Mouse (Mus musculus): ENCODE results near the gene Snrpa1. TPM values are rescaled to one million over a fixed set of nuclear protein-coding genes. Genes with fewer than 3 reads are reported as not detected.

Snrpa1 gene
- polyA plus RNA-seq (2015; fragmentation: Nextera tagmentation; extraction: Ambion mirVana), result 75.1 and 77.3 TPM in 2 replicates

GRCm38 (mm10) chr7:66058703-66059102 is at the start of gene Snrpa1:
Snrpa1 (plus strand) TSS chr7:66059003.
- Histone ChIP-seq H3K4me2 (peak within 1 kb of the TSS; percentile 73), H3K4me3 (replicated peaks) (peak within 1 kb of the TSS; percentile 95), H3K4me1 (replicated peaks) (peaks cover 28% of the 10 kb centered on the region), H3K9ac (peak within 1 kb of the TSS; percentile 85), H3K9me3 (replicated peaks) (no peaks in the 10 kb centered on the region), H3K27ac (replicated peaks) (peak within 1 kb of the TSS; percentile 78; the same call in 1 of the 2 replicates), H3K36me3 (replicated peaks) (peaks cover 15% of the 10 kb centered on the region), H3K27me3 (no peaks in the 10 kb centered on the region; the same call in 1 of the 2 replicates)
- 73% methylated on average over 1 of the region's 1 CpGs for WGBS (ENCODE audit: insufficient replicate concordance)
- no peak for ATAC-seq (ENCODE audit: insufficient read depth)

GRCm38 (mm10) chr7:66010518-66010917 is 48.3 kb upstream of the Snrpa1 start:
- WGBS (ENCODE audit: insufficient replicate concordance), result 62% methylated on average over 6 of the region's 6 CpGs
- Histone ChIP-seq H3K27ac (replicated peaks) (no peak overlapping the region), H3K9ac (no peak overlapping the region)

DNA sequence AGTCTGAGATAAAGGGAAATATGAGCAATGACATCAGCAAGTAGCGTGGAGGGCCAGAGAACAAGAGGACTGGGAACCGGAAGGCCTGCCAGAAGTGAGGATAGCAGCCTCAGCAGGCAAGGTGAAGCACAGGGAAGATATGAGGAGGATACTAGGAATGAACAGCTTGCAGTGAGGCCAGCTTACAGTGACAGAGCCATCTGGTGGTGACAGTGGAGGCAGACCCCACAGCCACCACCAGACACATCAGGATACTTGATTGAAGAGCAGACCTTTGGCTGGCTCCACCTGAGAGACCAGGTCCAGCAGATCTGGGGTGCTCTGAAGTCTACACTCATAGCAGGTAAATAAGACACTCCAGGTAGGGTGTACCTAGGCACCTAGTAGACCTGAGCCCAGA is 31.1 kb upstream of the Snrpa1 start:
- Histone ChIP-seq H3K27me3 (no peaks in the 10 kb centered on the region), H3K4me1 (replicated peaks) (no peaks in the 10 kb centered on the region), H3K9ac (no peak overlapping the region), H3K4me3 (replicated peaks) (no peak overlapping the region), H3K27ac (replicated peaks) (no peak overlapping the region), H3K4me2 (no peak overlapping the region), H3K9me3 (replicated peaks) (no peaks in the 10 kb centered on the region), H3K36me3 (replicated peaks) (no peaks in the 10 kb centered on the region)
- 74% methylated on average over 2 of the region's 2 CpGs for WGBS (ENCODE audit: insufficient replicate concordance)
- ATAC-seq (ENCODE audit: insufficient read depth), result no peak

More at GRCm38 (mm10) chr7:66010518-66010917, 48.3 kb upstream of the Snrpa1 start:
- no peak for ATAC-seq (ENCODE audit: insufficient read depth)
- Histone ChIP-seq H3K4me2 (no peak overlapping the region), H3K9me3 (replicated peaks) (no peaks in the 10 kb centered on the region), H3K36me3 (replicated peaks) (no peaks in the 10 kb centered on the region), H3K4me3 (replicated peaks) (no peak overlapping the region), H3K27me3 (no peaks in the 10 kb centered on the region), H3K4me1 (replicated peaks) (no peaks in the 10 kb centered on the region)

GRCm38 (mm10) chr7:66028766-66029512 is 29.9 kb upstream of the Snrpa1 start:
- Histone ChIP-seq H3K4me3 (replicated peaks) (no peak overlapping the region), H3K36me3 (replicated peaks) (no peaks in the 10 kb centered on the region), H3K4me2 (no peak overlapping the region), H3K27me3 (no peaks in the 10 kb centered on the region), H3K9ac (no peak overlapping the region), H3K4me1 (replicated peaks) (no peaks in the 10 kb centered on the region), H3K27ac (replicated peaks) (no peak overlapping the region), H3K9me3 (replicated peaks) (no peaks in the 10 kb centered on the region)
- 62% methylated on average over 6 of the region's 6 CpGs for WGBS (ENCODE audit: insufficient replicate concordance)
- no peak for ATAC-seq (ENCODE audit: insufficient read depth)

DNA sequence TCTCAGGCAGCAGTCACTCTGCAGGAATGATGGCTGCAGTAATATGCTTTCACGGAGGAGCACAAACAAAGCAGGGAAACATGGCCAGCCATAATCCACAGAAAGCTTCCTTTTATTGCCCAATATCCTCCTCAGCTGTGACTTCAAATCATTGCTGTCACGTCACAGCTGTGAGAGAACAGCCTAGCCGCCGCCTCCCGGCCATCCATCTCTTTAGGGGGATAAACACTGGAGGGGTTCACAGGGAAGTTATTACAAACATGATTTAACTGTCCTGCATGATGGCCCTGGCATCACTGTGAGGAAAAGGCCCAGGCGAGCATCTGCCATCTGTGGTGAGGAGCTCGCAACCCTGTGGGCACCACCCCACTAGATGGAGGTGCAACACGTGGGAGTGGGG is 22.0 kb upstream of the Snrpa1 start:
- Histone ChIP-seq H3K9ac (no peak overlapping the region), H3K4me1 (replicated peaks) (no peaks in the 10 kb centered on the region; the same call in 1 of the 2 replicates), H3K27ac (replicated peaks) (no peak overlapping the region), H3K4me3 (replicated peaks) (no peak overlapping the region), H3K4me2 (no peak overlapping the region), H3K36me3 (replicated peaks) (no peaks in the 10 kb centered on the region), H3K27me3 (peaks cover 10% of the 10 kb centered on the region), H3K9me3 (replicated peaks) (no peaks in the 10 kb centered on the region)
- no peak for ATAC-seq (ENCODE audit: insufficient read depth)
- WGBS (ENCODE audit: insufficient replicate concordance), result 39% methylated on average over 8 of the region's 8 CpGs

DNA sequence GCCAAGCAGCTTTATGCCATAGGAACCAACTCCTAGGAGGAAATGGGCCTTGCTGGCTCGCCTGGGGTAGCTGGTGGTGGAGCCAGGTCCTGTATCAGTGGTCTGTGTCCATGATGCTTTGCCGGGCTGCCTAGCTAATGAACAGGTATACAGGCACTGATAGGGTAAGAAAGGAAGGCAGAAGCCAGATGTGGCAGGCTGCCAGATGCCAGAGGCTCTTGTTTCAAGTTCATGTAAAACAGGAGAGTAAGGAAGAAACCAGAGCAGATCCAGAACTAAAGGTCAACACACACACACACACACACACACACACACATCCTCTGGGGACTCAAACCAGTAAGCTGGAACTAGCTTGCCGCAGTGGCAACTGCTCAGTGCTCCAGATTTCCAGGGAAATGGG is 20.5 kb upstream of the Snrpa1 start:
- no peak overlapping the region for H3K9ac ChIP-seq
- 70% methylated on average over 3 of the region's 3 CpGs for WGBS (ENCODE audit: insufficient replicate concordance)
- no peaks in the 10 kb centered on the region for H3K9me3 ChIP-seq (replicated peaks)
- no peak for ATAC-seq (ENCODE audit: insufficient read depth)
- H3K36me3 ChIP-seq (replicated peaks), result no peaks in the 10 kb centered on the region
- H3K4me2 ChIP-seq, result no peak overlapping the region
- H3K27me3 ChIP-seq, result peaks cover 10% of the 10 kb centered on the region
- no peaks in the 10 kb centered on the region; the same call in 1 of the 2 replicates for H3K4me1 ChIP-seq (replicated peaks)
- H3K4me3 ChIP-seq (replicated peaks), result no peak overlapping the region
- H3K27ac ChIP-seq (replicated peaks), result no peak overlapping the region

DNA sequence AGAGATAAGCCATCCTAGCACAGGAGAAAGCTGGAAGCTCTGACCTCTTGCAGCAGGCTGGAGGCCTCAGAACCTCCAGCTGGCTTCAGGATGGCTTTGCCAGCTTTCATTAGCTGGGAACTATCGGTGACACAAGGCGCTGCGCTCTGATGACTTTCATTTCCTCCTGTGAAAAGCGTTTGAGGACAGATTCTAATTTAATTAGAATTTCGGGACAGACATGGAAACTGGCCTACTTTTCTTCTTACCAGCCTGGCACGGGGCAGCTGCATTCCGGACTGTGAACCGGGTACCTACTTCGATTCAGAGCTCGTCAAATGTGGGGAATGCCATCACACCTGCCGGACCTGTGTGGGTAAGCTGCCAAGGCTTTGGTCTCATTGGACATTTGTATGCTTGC is 20.1 kb upstream of the Snrpa1 start:
- no peaks in the 10 kb centered on the region for H3K9me3 ChIP-seq (replicated peaks)
- ATAC-seq (ENCODE audit: insufficient read depth), result no peak
- H3K36me3 ChIP-seq (replicated peaks), result no peaks in the 10 kb centered on the region
- no peak overlapping the region for H3K9ac ChIP-seq
- no peaks in the 10 kb centered on the region; the same call in 1 of the 2 replicates for H3K4me1 ChIP-seq (replicated peaks)
- H3K27me3 ChIP-seq, result peaks cover 10% of the 10 kb centered on the region
- WGBS (ENCODE audit: insufficient replicate concordance), result 71% methylated on average over 11 of the region's 11 CpGs
- H3K4me3 ChIP-seq (replicated peaks), result no peak overlapping the region
- H3K27ac ChIP-seq (replicated peaks), result no peak overlapping the region
- no peak overlapping the region for H3K4me2 ChIP-seq

GRCm38 (mm10) chr7:66040026-66040814 is 18.6 kb upstream of the Snrpa1 start:
- Histone ChIP-seq H3K27me3 (peaks cover 10% of the 10 kb centered on the region), H3K27ac (replicated peaks) (no peak overlapping the region), H3K36me3 (replicated peaks) (no peaks in the 10 kb centered on the region), H3K9ac (no peak overlapping the region), H3K4me1 (replicated peaks) (no peaks in the 10 kb centered on the region; the same call in 1 of the 2 replicates), H3K4me2 (no peak overlapping the region), H3K9me3 (replicated peaks) (no peaks in the 10 kb centered on the region), H3K4me3 (replicated peaks) (no peak overlapping the region)
- WGBS (ENCODE audit: insufficient replicate concordance), result 57% methylated on average over 18 of the region's 18 CpGs
- no peak for ATAC-seq (ENCODE audit: insufficient read depth)

DNA sequence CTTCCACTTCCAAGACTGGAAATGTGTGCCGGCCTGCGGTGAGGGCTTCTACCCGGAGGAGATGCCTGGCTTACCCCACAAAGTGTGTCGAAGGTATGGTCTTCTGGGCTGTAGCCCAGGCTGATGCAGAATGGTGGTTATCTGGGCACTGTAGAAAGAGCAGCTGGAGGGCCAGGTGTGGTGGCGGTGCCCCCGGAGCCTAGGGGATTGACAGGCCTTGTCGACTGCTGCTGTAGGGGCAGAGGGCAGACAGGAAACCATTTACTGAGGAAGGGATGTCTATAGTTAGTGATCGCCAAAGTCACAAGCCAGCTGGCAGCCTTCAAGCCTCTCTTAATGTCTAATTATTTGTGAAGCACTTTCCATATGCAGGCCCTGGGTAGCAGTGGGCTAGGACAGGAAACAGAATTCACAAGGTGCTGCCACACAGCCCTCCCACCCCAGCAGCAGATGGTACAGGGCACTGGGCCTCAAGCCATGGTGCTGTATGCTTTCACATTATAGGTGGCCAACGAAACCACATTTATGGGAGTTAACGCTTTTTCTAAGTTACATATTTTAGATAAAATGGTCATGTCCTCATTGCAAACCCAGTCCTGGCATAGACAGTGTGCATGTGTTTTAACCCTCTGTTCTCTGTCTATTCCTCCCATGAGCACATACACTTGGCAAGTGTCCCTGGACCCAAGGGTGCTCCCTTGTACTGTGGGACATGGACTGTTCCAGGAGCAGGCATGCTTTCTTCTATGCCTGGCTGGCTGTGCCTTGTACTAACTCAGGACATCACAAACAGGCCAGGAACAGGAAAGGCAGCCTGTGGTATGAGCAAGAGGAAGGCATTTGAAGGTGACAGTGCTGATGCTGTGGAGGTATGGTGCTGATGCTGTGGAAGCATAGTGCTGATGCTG is 15.0 kb upstream of the Snrpa1 start, which contains the start of gene Gm45213:
Gm45213 (plus strand) TSS at position 51 of the 908 bp plus-strand sequence.
- no peak for ATAC-seq (ENCODE audit: insufficient read depth)
- peaks cover 2% of the 10 kb centered on the region; the same call in 1 of the 2 replicates for H3K4me1 ChIP-seq (replicated peaks)
- no peaks in the 10 kb centered on the region for H3K27me3 ChIP-seq
- no peak within 1 kb of the TSS; the same call in 1 of the 2 replicates for H3K9ac ChIP-seq
- no peak within 1 kb of the TSS for H3K4me2 ChIP-seq
- no peak within 1 kb of the TSS for H3K27ac ChIP-seq (replicated peaks)
- H3K9me3 ChIP-seq (replicated peaks), result no peaks in the 10 kb centered on the region
- no peak within 1 kb of the TSS for H3K4me3 ChIP-seq (replicated peaks)
- 63% methylated on average over 10 of the region's 10 CpGs for WGBS (ENCODE audit: insufficient replicate concordance)
- no peaks in the 10 kb centered on the region for H3K36me3 ChIP-seq (replicated peaks)

DNA sequence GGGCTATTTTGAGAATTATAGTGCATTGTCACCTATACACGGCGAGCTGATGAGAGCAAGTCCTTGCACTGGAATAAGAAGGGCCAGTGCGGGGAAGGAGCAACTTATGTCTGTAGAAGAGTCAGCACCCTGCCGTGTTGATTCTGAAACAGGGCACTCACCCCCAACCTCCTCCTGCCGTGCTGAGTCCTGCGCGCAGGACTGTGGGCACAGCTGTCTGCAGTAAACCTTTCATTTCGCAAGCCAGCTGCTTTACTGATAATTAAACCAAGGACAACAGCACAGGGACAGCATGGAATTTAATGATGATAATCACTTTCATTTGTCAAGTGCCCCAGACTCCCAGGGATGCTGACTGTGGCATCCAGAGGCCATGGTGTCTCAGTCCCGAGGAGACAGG is 14.2 kb upstream of the Snrpa1 start:
- Histone ChIP-seq H3K4me2 (no peak overlapping the region), H3K27me3 (no peaks in the 10 kb centered on the region), H3K27ac (replicated peaks) (no peak overlapping the region), H3K9ac (no peak overlapping the region), H3K4me1 (replicated peaks) (peaks cover 2% of the 10 kb centered on the region; the same call in 1 of the 2 replicates), H3K4me3 (replicated peaks) (no peak overlapping the region), H3K9me3 (replicated peaks) (no peaks in the 10 kb centered on the region), H3K36me3 (replicated peaks) (no peaks in the 10 kb centered on the region)
- no peak for ATAC-seq (ENCODE audit: insufficient read depth)
- WGBS (ENCODE audit: insufficient replicate concordance), result 53% methylated on average over 9 of the region's 9 CpGs
